Mouse (Mus musculus) yolk sac, embryonic 10.5 days (tissue): Measurements from ENCODE around the gene Sct.
"Not testable (repeated sequence)": the region's sequence is repeated elsewhere in the genome, so short reads cannot be mapped to it uniquely, and the experiment has no call there.

Experiments used
- DNase-seq: peaks from one replicate; pipeline ENCODE4 v3.0.0-alpha.2; 2017; ENCODE audit warnings: low spot score

The Sct gene

GRCm38 (mm10) chr7:141291921-141292582, 13.1 kb upstream of the Sct start, which contains the start of gene Drd4:
Gene Drd4 (plus strand): TSS chr7:141292006.
- peak; percentile 35 for DNase-seq

- no peak for DNase-seq
Observed at GRCm38 (mm10) chr7:141288042-141288441, 9.1 kb upstream of the Sct start.

- DNase-seq, result no peak
Observed at GRCm38 (mm10) chr7:141282756-141283155, 3.8 kb upstream of the Sct start.

- DNase-seq, result no peak
Observed at GRCm38 (mm10) chr7:141281442-141281841, 2.5 kb upstream of the Sct start.

- peak; percentile 63 for DNase-seq
Observed at GRCm38 (mm10) chr7:141277701-141278678, 943 bp downstream of the Sct start.

GRCm38 (mm10) chr7:141276546-141276945, 2.4 kb downstream of the Sct start, which contains the start of gene Cdhr5:
Gene Cdhr5 (minus strand): TSS chr7:141276786.
- DNase-seq, result peak; percentile 45

- DNase-seq, result no peak
Observed at GRCm38 (mm10) chr7:141275356-141275755, 3.6 kb downstream of the Sct start.

- DNase-seq, result no peak
Observed at GRCm38 (mm10) chr7:141270631-141271030, 8.3 kb downstream of the Sct start.

GRCm38 (mm10) chr7:141269273-141269545, 9.7 kb downstream of the Sct start:
- no peak for DNase-seq

- DNase-seq, result no peak
Observed at GRCm38 (mm10) chr7:141268466-141269272, 10.3 kb downstream of the Sct start.

GRCm38 (mm10) chr7:141265739-141266561, 13.0 kb downstream of the Sct start, which contains the start of gene Irf7:
Gene Irf7 (minus strand): TSS chr7:141266481.
- DNase-seq, result no peak

- DNase-seq, result no peak
Observed at GRCm38 (mm10) chr7:141265411-141265738, 13.6 kb downstream of the Sct start.

GRCm38 (mm10) chr7:141264761-141265410, 14.0 kb downstream of the Sct start:
- peak; percentile 43 for DNase-seq

GRCm38 (mm10) chr7:141264041-141264700, 14.8 kb downstream of the Sct start:
- no peak for DNase-seq

GRCm38 (mm10) chr7:141263640-141264039, 15.3 kb downstream of the Sct start:
- DNase-seq, result no peak

- no peak for DNase-seq
Observed at GRCm38 (mm10) chr7:141261480-141261879, 17.5 kb downstream of the Sct start.

- DNase-seq, result no peak
Observed at GRCm38 (mm10) chr7:141256159-141256558, 22.8 kb downstream of the Sct start.

- not testable (repeated sequence) for DNase-seq
Observed at GRCm38 (mm10) chr7:141250486-141250885, 28.4 kb downstream of the Sct start.

GRCm38 (mm10) chr7:141231551-141231950, 47.4 kb downstream of the Sct start:
- no peak for DNase-seq

GRCm38 (mm10) chr7:141231111-141231510, 47.8 kb downstream of the Sct start:
- DNase-seq, result no peak
